Mouse (Mus musculus) olfactory bulb, adult 2 months (tissue): ENCODE measurements around the gene Serpinb7.

Experiments used
- CTCF ChIP-seq: fragments of 200-500 bp; IDR thresholded peaks from 2 replicates; pipeline ENCODE4 v1.5.1; 2012; ENCODE audit warnings: low read depth, mild to moderate bottlenecking, low read length, moderate library complexity; ENCODE audit not compliant: insufficient read depth
- POLR2A ChIP-seq: fragments of 200-500 bp; IDR thresholded peaks from 2 replicates; pipeline ENCODE4 v1.6.1; 2012; ENCODE audit warnings: mild to moderate bottlenecking, low read depth, low read length, moderate library complexity; ENCODE audit not compliant: insufficient read depth

- TF ChIP-seq POLR2A (no peak), CTCF (no peak)
Observed at GRCm38 (mm10) chr1:107351115-107351514, 48.3 kb upstream of the Serpinb7 start.
